ENCODE assay signal across 8 mouse cellular contexts in the genomic region with DNA sequence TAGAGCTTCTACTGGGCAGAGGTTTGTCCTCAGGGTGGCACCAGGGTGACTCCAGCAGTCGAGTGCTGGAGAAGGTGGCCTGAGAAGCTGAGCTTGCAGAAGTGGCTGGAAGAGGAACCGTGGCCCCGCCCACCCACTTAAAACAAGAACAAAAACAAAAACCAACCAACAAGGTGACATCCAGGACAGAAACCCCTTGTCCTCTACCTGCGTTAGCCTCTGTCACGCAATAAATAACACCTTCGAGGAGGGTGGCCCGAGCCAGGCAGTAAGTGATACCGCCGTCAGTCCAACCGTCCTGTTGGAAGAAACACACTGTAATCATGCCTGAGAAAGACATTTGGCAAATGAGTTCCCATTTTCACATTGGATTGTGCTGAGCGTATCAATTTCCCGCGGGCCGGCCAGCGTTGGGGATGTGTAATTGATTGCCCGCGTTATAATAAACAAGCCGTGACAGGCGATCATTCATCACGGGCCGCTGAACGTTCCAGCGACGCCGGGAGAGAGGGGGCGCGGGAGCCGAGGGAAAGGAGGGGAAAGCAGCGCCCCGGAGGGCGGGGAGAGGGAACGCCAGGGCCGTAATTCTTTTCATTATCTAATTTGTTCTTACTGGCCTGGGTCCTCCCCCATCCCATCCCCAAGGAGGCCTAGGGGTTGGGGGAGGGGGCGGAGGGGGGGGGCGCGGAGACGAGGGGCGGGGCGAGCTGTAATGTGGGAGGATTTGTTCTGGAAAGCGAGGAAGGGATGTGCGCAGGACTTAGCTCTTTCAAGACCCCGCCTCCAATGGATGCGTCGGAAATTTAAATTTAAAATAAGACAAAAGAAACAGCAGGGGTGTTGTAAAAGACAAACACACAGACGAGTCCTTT.
DNase-seq lines count a peak whose midpoint lies in the region; ATAC-seq lines count a peak whose summit lies in the region.

No protein-coding gene starts in this region.

- DNase-seq in B cell, adult 2 months: peak; percentile 65 to 69
- peak; percentile 53 for DNase-seq in adrenal gland, adult 2 months
- peak; percentile 84 for DNase-seq in kidney, postnatal 14 days
- DNase-seq in thymus, postnatal 25 days: peak; percentile 37

- H3K27ac ChIP-seq in forebrain, embryonic 12.5 days: peak overlapping the region; percentile 73
- H3K27ac ChIP-seq in heart, embryonic 16.5 days (ENCODE audit: low read length): peak overlapping the region; percentile 53
- H3K27ac ChIP-seq in lung, embryonic 15.5 days: peak overlapping the region; percentile 87
- peak overlapping the region; percentile 86 for H3K27ac ChIP-seq in neural tube, embryonic 15.5 days (replicated peaks)

- no peaks in the 10 kb centered on the region for H3K36me3 ChIP-seq in forebrain, embryonic 12.5 days (replicated peaks)
- H3K36me3 ChIP-seq in heart, embryonic 16.5 days (ENCODE audit: control insufficient read depth, insufficient read depth): no peaks in the 10 kb centered on the region
- no peaks in the 10 kb centered on the region for H3K36me3 ChIP-seq in lung, embryonic 15.5 days
- no peaks in the 10 kb centered on the region for H3K36me3 ChIP-seq in neural tube, embryonic 15.5 days

- H3K4me3 ChIP-seq in forebrain, embryonic 12.5 days (replicated peaks): peak overlapping the region; percentile 45
- H3K4me3 ChIP-seq in heart, embryonic 16.5 days (ENCODE audit: low read length): peak overlapping the region; percentile 58
- H3K4me3 ChIP-seq in lung, embryonic 15.5 days: peak overlapping the region; percentile 48
- H3K4me3 ChIP-seq in neural tube, embryonic 15.5 days (replicated peaks): peak overlapping the region; percentile 48

- H3K9ac ChIP-seq in forebrain, embryonic 12.5 days: peak overlapping the region; percentile 55
- H3K9ac ChIP-seq in heart, embryonic 16.5 days (ENCODE audit: low read length): peak overlapping the region; percentile 43
- peak overlapping the region; percentile 37 for H3K9ac ChIP-seq in lung, embryonic 15.5 days
- peak overlapping the region; percentile 44 for H3K9ac ChIP-seq in neural tube, embryonic 15.5 days (replicated peaks)

- WGBS in forebrain, embryonic 12.5 days: 1% methylated on average over 44 of the region's 45 CpGs
- WGBS in heart, embryonic 16.5 days: 1% methylated on average over 43 of the region's 45 CpGs
- under 1% methylated on average over 44 of the region's 45 CpGs for WGBS in lung, embryonic 15.5 days
- under 1% methylated on average over 42 of the region's 45 CpGs for WGBS in neural tube, embryonic 15.5 days

- H3K4me2 ChIP-seq in forebrain, embryonic 12.5 days: peak overlapping the region; percentile 83
- peak overlapping the region; percentile 80 for H3K4me2 ChIP-seq in heart, embryonic 16.5 days (ENCODE audit: low read depth, low read length)
- peak overlapping the region; percentile 82 for H3K4me2 ChIP-seq in lung, embryonic 15.5 days
- H3K4me2 ChIP-seq in neural tube, embryonic 15.5 days: peak overlapping the region; percentile 90

- ATAC-seq in forebrain, embryonic 12.5 days (ENCODE audit: low FRiP score): peak; percentile 75
- peak; percentile 63 for ATAC-seq in heart, embryonic 16.5 days (replicated peaks; ENCODE audit: extremely low read depth, insufficient read depth, low FRiP score)
- peak; percentile 77 for ATAC-seq in lung, embryonic 15.5 days (ENCODE audit: borderline replicate concordance, extremely low read depth, low FRiP score, low TSS enrichment)
- ATAC-seq in neural tube, embryonic 15.5 days (ENCODE audit: low FRiP score): peak; percentile 76

- no peaks in the 10 kb centered on the region for H3K9me3 ChIP-seq in forebrain, embryonic 12.5 days
- no peaks in the 10 kb centered on the region for H3K9me3 ChIP-seq in heart, embryonic 16.5 days (replicated peaks; ENCODE audit: control insufficient read depth, low read length)
- no peaks in the 10 kb centered on the region for H3K9me3 ChIP-seq in lung, embryonic 15.5 days
- H3K9me3 ChIP-seq in neural tube, embryonic 15.5 days (replicated peaks): no peaks in the 10 kb centered on the region

- H3K4me1 ChIP-seq in forebrain, embryonic 12.5 days: peaks cover 25% of the 10 kb centered on the region
- H3K4me1 ChIP-seq in heart, embryonic 16.5 days (ENCODE audit: control insufficient read depth, insufficient read depth, low read length): peaks cover 7% of the 10 kb centered on the region; the same call in 1 of the 2 replicates
- peaks cover 62% of the 10 kb centered on the region for H3K4me1 ChIP-seq in lung, embryonic 15.5 days
- H3K4me1 ChIP-seq in neural tube, embryonic 15.5 days: peaks cover 35% of the 10 kb centered on the region

- H3K27me3 ChIP-seq in forebrain, embryonic 12.5 days: peaks cover 51% of the 10 kb centered on the region
- H3K27me3 ChIP-seq in heart, embryonic 16.5 days (ENCODE audit: control insufficient read depth, insufficient read depth, low read length): 0 out of 2 replicates have a peak, but pooled peaks cover 6% of the 10 kb centered on the region
- H3K27me3 ChIP-seq in lung, embryonic 15.5 days: no peaks in the 10 kb centered on the region
- 0 out of 2 replicates have a peak, but pooled peaks cover 5% of the 10 kb centered on the region for H3K27me3 ChIP-seq in neural tube, embryonic 15.5 days (replicated peaks)

Comparison
In these comparisons a context has a peak if more than half of its experiments do, and no peak if none do; other contexts are left out.
1. Peak in every context shown above with its lines: DNase-seq, ATAC-seq, H3K4me3 ChIP-seq and H3K27ac ChIP-seq.